Mouse (Mus musculus) lung, postnatal 14 days (tissue): Measurements from ENCODE around the gene Tomm6.
"Not testable (repeated sequence)": the region's sequence is repeated elsewhere in the genome, so short reads cannot be mapped to it uniquely, and the experiment has no call there.

ENCODE experiments used
- DNase-seq: peaks from one replicate; pipeline ENCODE4 v3.0.0; 2021

Gene Tomm6

GRCm38 (mm10) chr17:47694442-47694502 is 6.1 kb upstream of the Tomm6 start, which contains the start of gene Gm21981:
Gene Gm21981, minus strand, starts transcription at chr17:47694455.
- no peak for DNase-seq

GRCm38 (mm10) chr17:47693671-47694441 is 5.7 kb upstream of the Tomm6 start:
- DNase-seq: no peak

GRCm38 (mm10) chr17:47691650-47692049 is 3.5 kb upstream of the Tomm6 start:
- DNase-seq: no peak

- DNase-seq: no peak
These were observed 1.7 kb upstream of the Tomm6 start for GRCm38 (mm10) chr17:47689894-47690293.

GRCm38 (mm10) chr17:47688608-47689575 is 706 bp upstream of the Tomm6 start, which contains the start of gene Frs3:
Gene Frs3, plus strand, starts transcription at chr17:47689030.
- peak; percentile 59 for DNase-seq

- peak; percentile 96 for DNase-seq
These were observed 510 bp downstream of the Tomm6 start for GRCm38 (mm10) chr17:47687409-47688343.

GRCm38 (mm10) chr17:47682836-47683235 is 5.3 kb downstream of the Tomm6 start:
- DNase-seq: no peak

GRCm38 (mm10) chr17:47678702-47679101 is 9.5 kb downstream of the Tomm6 start:
- no peak for DNase-seq

GRCm38 (mm10) chr17:47678238-47678637 is 9.9 kb downstream of the Tomm6 start:
- DNase-seq: no peak

GRCm38 (mm10) chr17:47676581-47676980 is 11.6 kb downstream of the Tomm6 start:
- peak; percentile 86 for DNase-seq

- peak; percentile 73 for DNase-seq
These were observed 15.7 kb downstream of the Tomm6 start for GRCm38 (mm10) chr17:47672311-47673111.

- no peak for DNase-seq
These were observed 16.2 kb downstream of the Tomm6 start for GRCm38 (mm10) chr17:47671988-47672310.

GRCm38 (mm10) chr17:47669166-47669565 is 19.0 kb downstream of the Tomm6 start:
- DNase-seq: no peak

GRCm38 (mm10) chr17:47664474-47664873 is 23.7 kb downstream of the Tomm6 start:
- DNase-seq: no peak

GRCm38 (mm10) chr17:47663009-47663713 is 25.0 kb downstream of the Tomm6 start:
- no peak for DNase-seq

- DNase-seq: no peak
These were observed 29.4 kb downstream of the Tomm6 start for GRCm38 (mm10) chr17:47658741-47659243.

GRCm38 (mm10) chr17:47657901-47658300 is 30.3 kb downstream of the Tomm6 start:
- no peak for DNase-seq

- DNase-seq: no peak
These were observed 32.5 kb downstream of the Tomm6 start for GRCm38 (mm10) chr17:47655697-47656096.

GRCm38 (mm10) chr17:47654346-47654745 is 33.8 kb downstream of the Tomm6 start:
- not testable (repeated sequence) for DNase-seq

GRCm38 (mm10) chr17:47651953-47652352 is 36.2 kb downstream of the Tomm6 start:
- no peak for DNase-seq

GRCm38 (mm10) chr17:47648966-47649365 is 39.2 kb downstream of the Tomm6 start:
- no peak for DNase-seq

- DNase-seq: peak; percentile 79
These were observed 41.5 kb downstream of the Tomm6 start for GRCm38 (mm10) chr17:47646683-47647082.
